16 mouse cellular contexts compared by ENCODE assay signal in the genomic region with DNA sequence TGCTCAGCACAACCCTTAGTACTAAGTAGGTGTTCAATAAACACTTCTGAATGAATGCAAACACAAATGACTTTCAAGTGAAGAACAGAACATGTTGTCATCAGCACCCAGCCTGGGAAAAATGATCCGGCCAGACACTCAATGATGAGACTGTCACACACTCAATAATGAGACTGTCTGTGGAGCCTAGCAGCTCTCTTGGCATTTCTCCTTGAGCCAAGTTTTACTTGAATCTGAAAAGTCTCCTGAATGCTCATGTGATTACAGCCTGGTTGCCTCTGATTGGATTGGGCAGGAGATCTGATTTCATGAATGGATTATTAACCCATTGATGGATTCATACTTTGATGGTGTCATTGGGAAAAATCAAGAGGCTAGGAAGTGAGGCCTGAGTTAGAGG.
"Had no signal": no experiment of that assay in that cellular context is flagged by ENCODE, and none has a peak within 500 bp of the region (broad histone marks: within the 10 kb centered on the region; RNA-seq: fewer than 3 reads in every experiment).

No protein-coding gene starts in this region.

- DNase-seq: retina, postnatal 1 day; right cerebral cortex, adult 18-20 months; right cerebral cortex, postnatal 14 days; right cerebral cortex, postnatal 25 days; right cerebral cortex, postnatal 4 days; spleen, adult 18-20 months; thymus, adult 18-20 months; thymus, adult 2 months; thymus, postnatal 14 days; thymus, postnatal 25 days; thymus, postnatal 36 days; thymus, postnatal 4 days had no signal

- H3K36me3 ChIP-seq: neural tube, embryonic 13.5 days; neural tube, embryonic 15.5 days; stomach, embryonic 15.5 days had no signal

- H3K4me2 ChIP-seq: neural tube, embryonic 13.5 days; neural tube, embryonic 15.5 days; stomach, embryonic 15.5 days had no signal

- H3K27ac ChIP-seq: neural tube, embryonic 13.5 days; neural tube, embryonic 15.5 days; stomach, embryonic 15.5 days; stomach, postnatal 0 days had no signal

- H3K4me1 ChIP-seq: neural tube, embryonic 15.5 days; stomach, embryonic 15.5 days had no signal

- H3K9ac ChIP-seq: neural tube, embryonic 13.5 days; neural tube, embryonic 15.5 days; stomach, embryonic 15.5 days had no signal

- H3K9me3 ChIP-seq: neural tube, embryonic 13.5 days; neural tube, embryonic 15.5 days; stomach, embryonic 15.5 days had no signal

- H3K4me3 ChIP-seq: neural tube, embryonic 13.5 days; neural tube, embryonic 15.5 days; stomach, embryonic 15.5 days had no signal

- H3K27me3 ChIP-seq: neural tube, embryonic 13.5 days; neural tube, embryonic 15.5 days; stomach, embryonic 15.5 days had no signal
